Mouse (Mus musculus): Measurements from ENCODE around the gene Exoc3l2.

GRCm38 (mm10) chr7:19500420-19501363 is 37.6 kb downstream of the Exoc3l2 start:
- TF ChIP-seq CTCF (conservative IDR thresholded peaks at IDR 0.05; ENCODE audit: insufficient read depth, insufficient read length, low read depth, low read length) (no peak), POLR2A (IDR thresholded peaks at IDR 0.05; ENCODE audit: low read depth, low read length) (no peak)

All from kidney, adult 2 months (tissue).